Mouse (Mus musculus): ENCODE measurements around the gene Tpi1.

The Tpi1 gene

GRCm38 (mm10) chr6:124769101-124769765 is 44.9 kb downstream of the Tpi1 start, which contains the start of gene Eno2:
Eno2 (minus strand) TSS chr6:124769673.
- peak; percentile 78 to 88 for DNase-seq

- peak in 1 of 2 experiments; percentile 60 for DNase-seq
Measured at GRCm38 (mm10) chr6:124768704-124769044, 45.4 kb downstream of the Tpi1 start.

GRCm38 (mm10) chr6:124767920-124768703 is 46.0 kb downstream of the Tpi1 start:
- DNase-seq, result peak; percentile 64 to 71

- DNase-seq, result no peak
Measured at GRCm38 (mm10) chr6:124767536-124767919, 46.6 kb downstream of the Tpi1 start.

- DNase-seq, result no peak
Measured at GRCm38 (mm10) chr6:124765951-124766350, 48.1 kb downstream of the Tpi1 start.

Data from cerebellum, postnatal 36 days (tissue).